Mouse (Mus musculus) liver, embryonic 13.5 days (tissue): ENCODE measurements around the gene Tmem120b. TPM values are rescaled to one million over a fixed set of nuclear protein-coding genes. Genes with fewer than 3 reads are reported as not detected.

ENCODE experiments used
- ATAC-seq: fragments of 200-750 bp; cut with Nextera tagmentation; 2 replicates; pipeline ENCODE4 v1.8.0; 2017; ENCODE audit warnings: low read depth, mild to moderate bottlenecking, moderate number of reproducible peaks, moderate library complexity
- DNase-seq: peaks from one replicate; pipeline ENCODE4 v3.0.0; 2022
- H3K27ac ChIP-seq: fragments of 300-500 bp; sonication (generic); 2 replicates; pipeline ENCODE4 v1.5.1; 2015; ENCODE audit warnings: moderate library complexity, mild to moderate bottlenecking, inconsistent platforms
- H3K27me3 ChIP-seq: fragments of 300-500 bp; sonication (generic); 2 replicates; pipeline ENCODE4 v1.6.1; 2015; ENCODE audit warnings: mild to moderate bottlenecking, inconsistent platforms
- H3K36me3 ChIP-seq: fragments of 300-500 bp; sonication (generic); 2 replicates; pipeline ENCODE4 v1.6.1; 2015; ENCODE audit warnings: mild to moderate bottlenecking, inconsistent platforms
- H3K4me1 ChIP-seq: fragments of 300-500 bp; sonication (generic); replicated peaks from 2 replicates; pipeline ENCODE4 v1.6.1; 2015; ENCODE audit warnings: inconsistent platforms
- H3K4me2 ChIP-seq: fragments of 300-500 bp; sonication (generic); 2 replicates; pipeline ENCODE4 v1.6.1; 2015; ENCODE audit warnings: inconsistent platforms, mild to moderate bottlenecking, moderate library complexity
- H3K4me3 ChIP-seq: fragments of 300-500 bp; sonication (generic); replicated peaks from 2 replicates; pipeline ENCODE4 v1.5.1; 2015; ENCODE audit warnings: mild to moderate bottlenecking, inconsistent platforms
- H3K9ac ChIP-seq: fragments of 300-500 bp; sonication (generic); 2 replicates; pipeline ENCODE4 v1.6.1; 2015; ENCODE audit warnings: mild to moderate bottlenecking, inconsistent platforms
- H3K9me3 ChIP-seq: fragments of 300-500 bp; sonication (generic); replicated peaks from 2 replicates; pipeline ENCODE4 v1.6.1; 2016; ENCODE audit warnings: inconsistent platforms
- WGBS: fragments of 180-500 bp; shearing (Covaris S2); methylation state at CpG from one replicate; pipeline ENCODE4 v1.1.7; 2015; ENCODE audit not compliant: insufficient replicate concordance; 5-methylcytosine and 5-hydroxymethylcytosine counted together
- polyA plus RNA-seq: library from polyadenylated mRNA; unstranded; fragments of >200 nt; fragmentation: Nextera tagmentation; extraction: Ambion mirVana; gene quantifications from 2 replicates; pipeline ENCODE4 v1.2.1, GENCODE M21; 2015

Tmem120b gene
- 23.0 and 24.2 TPM in 2 replicates for polyA plus RNA-seq

DNA sequence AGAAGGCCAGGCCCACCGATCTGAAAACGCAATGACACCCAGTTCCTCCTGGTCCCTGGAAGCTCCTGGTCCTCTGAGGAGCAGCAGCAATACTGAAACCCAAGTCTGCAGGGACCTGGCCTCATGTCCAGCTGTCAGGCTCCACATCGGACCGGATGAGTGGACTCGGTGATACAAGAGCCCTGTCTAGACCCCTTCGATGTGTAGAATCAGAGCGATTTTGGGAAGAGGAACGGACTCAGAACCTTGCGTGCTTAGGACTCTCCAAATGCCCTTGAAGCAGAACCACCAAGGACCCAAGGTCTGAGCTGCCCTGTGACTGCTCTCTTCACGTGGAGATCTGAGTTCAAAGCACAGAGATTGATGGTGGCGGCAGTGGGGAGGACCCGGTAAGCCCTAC lies at the start of gene Tmem120b:
Tmem120b (plus strand) TSS at position 301 of the 400 bp plus-strand sequence.
- no peak within 1 kb of the TSS for H3K4me3 ChIP-seq
- ATAC-seq (no peak), DNase-seq (no peak)
- no peaks in the 10 kb centered on the region for H3K36me3 ChIP-seq
- peaks cover 10% of the 10 kb centered on the region for H3K4me1 ChIP-seq
- 83% methylated on average over 12 of the region's 12 CpGs for WGBS
- H3K9ac ChIP-seq, result no peak within 1 kb of the TSS
- H3K27me3 ChIP-seq, result no peaks in the 10 kb centered on the region
- no peak within 1 kb of the TSS for H3K4me2 ChIP-seq
- peak within 1 kb of the TSS; percentile 1; the same call in 1 of the 2 replicates for H3K27ac ChIP-seq
- H3K9me3 ChIP-seq, result no peaks in the 10 kb centered on the region

DNA sequence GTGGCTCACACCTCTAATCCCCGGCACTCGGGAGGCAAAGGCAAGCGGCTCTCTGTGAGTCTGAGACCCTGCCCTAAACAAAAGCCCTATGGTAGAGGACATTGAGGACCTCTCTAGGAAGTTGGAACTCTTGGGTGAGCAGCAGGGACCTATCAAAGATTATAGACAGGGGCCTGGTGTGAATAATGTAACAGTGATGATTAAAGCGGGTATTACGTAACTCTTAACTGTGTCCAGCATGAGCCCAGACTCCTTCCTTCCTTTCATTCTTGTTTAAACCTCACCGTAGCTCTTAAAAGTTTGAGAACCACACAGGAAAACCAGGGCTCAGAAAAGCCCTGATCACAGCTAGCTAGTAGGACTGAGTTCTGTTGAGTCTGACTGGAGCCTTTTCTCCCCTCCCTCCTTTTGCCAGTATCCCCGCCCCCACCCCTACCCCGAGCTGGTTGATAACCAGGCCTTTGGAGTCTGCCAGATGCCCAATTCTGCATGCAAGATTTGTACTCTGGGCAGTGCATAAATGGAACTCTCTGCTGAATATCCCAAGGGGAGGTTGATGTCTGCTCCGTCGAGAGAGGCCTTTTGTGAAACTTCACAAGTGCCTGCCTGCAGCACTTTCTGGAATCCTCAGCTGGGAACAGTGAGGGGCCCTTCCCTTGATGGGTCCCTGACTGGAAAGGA lies 48.7 kb upstream of the Tmem120b start:
- DNase-seq (no peak), ATAC-seq (no peak)
- Histone ChIP-seq H3K4me2 (peak overlapping the region; percentile 21; the same call in 1 of the 2 replicates), H3K27me3 (no peaks in the 10 kb centered on the region), H3K4me3 (no peak overlapping the region), H3K4me1 (peaks cover 64% of the 10 kb centered on the region), H3K9me3 (no peaks in the 10 kb centered on the region), H3K36me3 (no peaks in the 10 kb centered on the region), H3K9ac (0 out of 2 replicates have a peak overlapping the region, but pooled peaks have one; percentile 26), H3K27ac (peak overlapping the region; percentile 66)
- WGBS, result 42% methylated on average over 10 of the region's 10 CpGs

- H3K4me1 ChIP-seq, result peaks cover 60% of the 10 kb centered on the region
- no peak for DNase-seq
- H3K27ac ChIP-seq, result no peak overlapping the region
- no peak overlapping the region for H3K4me2 ChIP-seq
- no peak overlapping the region for H3K4me3 ChIP-seq
- no peaks in the 10 kb centered on the region for H3K9me3 ChIP-seq
- 67% methylated on average over 5 of the region's 5 CpGs for WGBS
- no peak for ATAC-seq
- H3K9ac ChIP-seq, result no peak overlapping the region
- no peaks in the 10 kb centered on the region for H3K36me3 ChIP-seq
- no peaks in the 10 kb centered on the region for H3K27me3 ChIP-seq
Observed at GRCm38 (mm10) chr5:123020426-123020825, 47.8 kb upstream of the Tmem120b start.

GRCm38 (mm10) chr5:123021438-123021837 lies 46.8 kb upstream of the Tmem120b start:
- no peak overlapping the region for H3K4me3 ChIP-seq
- H3K4me2 ChIP-seq, result no peak overlapping the region
- no peaks in the 10 kb centered on the region for H3K27me3 ChIP-seq
- 69% methylated on average over 7 of the region's 7 CpGs for WGBS
- ATAC-seq (no peak), DNase-seq (no peak)
- H3K36me3 ChIP-seq, result no peaks in the 10 kb centered on the region
- H3K27ac ChIP-seq, result no peak overlapping the region
- no peak overlapping the region for H3K9ac ChIP-seq
- no peaks in the 10 kb centered on the region for H3K9me3 ChIP-seq
- H3K4me1 ChIP-seq, result peaks cover 55% of the 10 kb centered on the region

DNA sequence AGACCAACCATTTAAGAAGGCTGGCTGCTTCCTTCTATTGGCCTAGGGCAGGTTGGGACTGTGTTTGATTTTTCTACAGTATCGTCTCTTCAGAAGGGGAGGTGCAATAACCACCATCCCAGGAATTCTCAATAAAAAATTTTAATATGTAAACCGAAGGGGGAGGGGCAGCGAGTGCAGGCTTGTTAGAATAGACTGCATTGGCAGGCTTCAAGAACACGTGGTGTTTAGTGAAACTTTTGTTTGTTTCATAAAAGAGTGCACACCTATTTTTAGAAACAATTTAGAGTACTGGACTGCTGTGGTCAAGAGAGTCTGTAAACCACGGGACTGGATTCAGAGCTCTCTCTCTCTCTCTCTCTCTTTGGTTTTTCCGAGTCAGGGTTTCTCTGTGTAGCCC lies 45.2 kb upstream of the Tmem120b start:
- Histone ChIP-seq H3K4me2 (no peak overlapping the region), H3K9ac (no peak overlapping the region), H3K36me3 (no peaks in the 10 kb centered on the region), H3K27ac (no peak overlapping the region), H3K9me3 (no peaks in the 10 kb centered on the region), H3K27me3 (no peaks in the 10 kb centered on the region), H3K4me3 (no peak overlapping the region), H3K4me1 (peaks cover 51% of the 10 kb centered on the region)
- DNase-seq, result no peak
- ATAC-seq, result no peak
- 61% methylated on average over 6 of the region's 6 CpGs for WGBS

DNA sequence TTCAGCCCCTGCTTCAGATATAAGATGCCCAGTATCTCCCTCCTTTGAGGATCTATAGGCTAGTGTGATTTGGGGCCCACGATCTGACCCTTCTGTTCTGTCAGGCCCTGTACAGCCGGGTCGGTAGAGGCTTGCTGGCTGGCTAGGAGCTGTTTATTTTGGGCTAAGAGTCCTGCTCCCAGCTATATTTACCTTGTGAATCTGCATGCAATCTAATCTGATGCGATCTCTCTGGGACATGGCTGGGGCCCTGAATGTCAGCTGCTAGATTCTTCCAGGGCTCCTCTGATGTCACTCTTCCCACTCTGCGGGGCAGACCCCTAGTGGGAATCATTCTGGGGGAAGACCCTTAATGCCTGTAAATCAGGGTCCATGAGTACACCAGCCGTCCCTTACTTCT lies 43.9 kb upstream of the Tmem120b start:
- ATAC-seq, result no peak
- 70% methylated on average over 6 of the region's 6 CpGs for WGBS

DNA sequence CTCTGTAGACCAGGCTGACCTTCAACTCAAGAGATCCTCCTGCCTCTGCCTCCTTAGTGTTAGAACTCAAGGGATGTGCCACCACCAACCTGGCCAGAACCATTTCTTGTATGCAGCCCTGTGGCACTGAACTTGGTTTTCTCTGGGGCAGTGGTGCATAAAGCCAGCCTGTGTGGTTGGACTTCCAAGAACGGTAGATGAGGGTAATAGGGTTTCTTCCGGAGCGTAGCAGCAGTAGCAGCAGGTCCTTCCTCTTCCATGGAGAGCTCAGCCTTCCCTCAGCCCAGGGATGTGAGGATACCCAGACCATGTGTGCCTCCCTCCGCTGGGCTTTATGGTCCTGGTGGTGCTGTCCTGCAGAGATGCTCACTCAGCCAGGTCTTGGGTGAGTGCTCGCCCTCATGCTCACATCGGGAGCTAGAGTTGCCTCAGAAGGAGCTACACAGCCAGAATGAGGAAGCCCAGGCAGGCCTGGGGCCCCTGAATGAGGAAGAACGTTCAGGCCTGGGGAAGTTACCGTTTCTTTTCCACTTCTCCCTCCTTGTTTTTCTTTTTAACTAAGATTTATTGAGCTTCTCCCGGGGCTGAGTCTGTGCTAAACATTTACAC lies 43.1 kb upstream of the Tmem120b start:
- Histone ChIP-seq H3K4me1 (peaks cover 31% of the 10 kb centered on the region), H3K9ac (no peak overlapping the region), H3K36me3 (peaks cover 11% of the 10 kb centered on the region), H3K9me3 (no peaks in the 10 kb centered on the region), H3K4me2 (no peak overlapping the region), H3K27ac (peak overlapping the region; percentile 66), H3K4me3 (no peak overlapping the region), H3K27me3 (no peaks in the 10 kb centered on the region)
- DNase-seq, result no peak
- 27% methylated on average over 9 of the region's 9 CpGs for WGBS
- ATAC-seq, result peak; percentile 21; the same call in 1 of the 2 replicates

More for the DNA sequence above, 43.9 kb upstream of the Tmem120b start:
- H3K36me3 ChIP-seq, result peaks cover 4% of the 10 kb centered on the region
- no peak for DNase-seq
- no peaks in the 10 kb centered on the region for H3K27me3 ChIP-seq
- no peak overlapping the region for H3K4me2 ChIP-seq
- H3K27ac ChIP-seq, result peak overlapping the region; percentile 47
- H3K9me3 ChIP-seq, result no peaks in the 10 kb centered on the region
- H3K9ac ChIP-seq, result no peak overlapping the region
- H3K4me1 ChIP-seq, result peaks cover 38% of the 10 kb centered on the region
- H3K4me3 ChIP-seq, result no peak overlapping the region

GRCm38 (mm10) chr5:123026414-123026813 lies 41.8 kb upstream of the Tmem120b start:
- Histone ChIP-seq H3K4me2 (no peak overlapping the region), H3K9me3 (no peaks in the 10 kb centered on the region), H3K27me3 (no peaks in the 10 kb centered on the region), H3K4me1 (peaks cover 25% of the 10 kb centered on the region), H3K36me3 (peaks cover 16% of the 10 kb centered on the region), H3K9ac (no peak overlapping the region), H3K4me3 (no peak overlapping the region), H3K27ac (peak overlapping the region; percentile 22; the same call in 1 of the 2 replicates)
- no peak for ATAC-seq
- DNase-seq, result no peak
- WGBS, result 75% methylated on average over 6 of the region's 6 CpGs

- no peak overlapping the region for H3K4me2 ChIP-seq
- no peak for DNase-seq
- ATAC-seq, result no peak
- no peaks in the 10 kb centered on the region for H3K27me3 ChIP-seq
- no peak overlapping the region for H3K4me3 ChIP-seq
- peak overlapping the region; percentile 13; the same call in 1 of the 2 replicates for H3K9ac ChIP-seq
- H3K36me3 ChIP-seq, result peaks cover 20% of the 10 kb centered on the region
- H3K4me1 ChIP-seq, result peaks cover 25% of the 10 kb centered on the region
- H3K9me3 ChIP-seq, result no peaks in the 10 kb centered on the region
- no peak overlapping the region for H3K27ac ChIP-seq
- whole genome bisulfite sequencing, result 56% methylated on average over 6 of the region's 6 CpGs
Observed at GRCm38 (mm10) chr5:123027436-123027835, 40.8 kb upstream of the Tmem120b start.

- no peak for ATAC-seq
- H3K4me3 ChIP-seq, result no peak overlapping the region
- DNase-seq, result no peak
- no peaks in the 10 kb centered on the region for H3K9me3 ChIP-seq
- H3K27ac ChIP-seq, result no peak overlapping the region
- H3K4me2 ChIP-seq, result no peak overlapping the region
- 81% methylated on average over 7 of the region's 7 CpGs for WGBS
- H3K36me3 ChIP-seq, result peaks cover 20% of the 10 kb centered on the region
- no peaks in the 10 kb centered on the region for H3K27me3 ChIP-seq
- peaks cover 20% of the 10 kb centered on the region for H3K4me1 ChIP-seq
- H3K9ac ChIP-seq, result no peak overlapping the region
Observed at GRCm38 (mm10) chr5:123029729-123030128, 38.5 kb upstream of the Tmem120b start.

DNA sequence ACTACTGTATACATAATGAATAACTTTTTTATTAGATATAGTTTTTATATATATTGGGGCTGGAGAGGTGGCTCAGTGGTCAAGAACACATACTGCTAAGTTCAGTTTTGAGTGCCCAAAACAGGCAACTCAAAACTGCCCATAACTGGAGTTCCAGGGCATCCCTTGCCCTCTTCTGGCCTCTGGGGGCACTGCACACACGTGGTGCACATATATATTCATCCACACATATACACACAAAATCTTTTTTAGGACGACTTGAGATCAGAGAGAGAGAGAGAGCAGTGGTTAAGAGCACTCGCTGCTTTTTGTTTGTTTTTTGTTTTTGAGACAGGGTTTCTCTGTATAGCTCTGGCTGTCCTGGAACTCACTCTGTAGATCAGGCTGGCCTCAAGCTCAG lies 36.9 kb upstream of the Tmem120b start:
- no peaks in the 10 kb centered on the region for H3K27me3 ChIP-seq
- WGBS, result 80% methylated on average over 3 of the region's 3 CpGs
- H3K4me2 ChIP-seq, result no peak overlapping the region
- ATAC-seq, result no peak
- H3K9ac ChIP-seq, result no peak overlapping the region
- H3K4me3 ChIP-seq, result no peak overlapping the region
- peaks cover 30% of the 10 kb centered on the region for H3K4me1 ChIP-seq
- H3K27ac ChIP-seq, result no peak overlapping the region
- DNase-seq, result no peak
- peaks cover 20% of the 10 kb centered on the region for H3K36me3 ChIP-seq
- H3K9me3 ChIP-seq, result no peaks in the 10 kb centered on the region
